Comparison of ENCODE assay signal across 19 mouse cellular contexts in genomic region chr4:133397299-133397698, GRCm38 (mm10). TPM values are rescaled to one million over a fixed set of nuclear protein-coding genes. Genes with fewer than 3 reads are reported as not detected.
DNase-seq lines count a peak whose midpoint lies in the region; ATAC-seq and TF ChIP-seq lines count a peak whose summit lies in the region.
"Had no signal": no experiment of that assay in that cellular context is flagged by ENCODE, and none has a peak within 500 bp of the region (broad histone marks: within the 10 kb centered on the region; RNA-seq: fewer than 3 reads in every experiment).

No protein-coding gene starts in this region.

- H3K36me3 ChIP-seq in heart, embryonic 10.5 days: no peaks in the 10 kb centered on the region
- no peaks in the 10 kb centered on the region for H3K36me3 ChIP-seq in hindbrain, postnatal 0 days (ENCODE audit: insufficient read depth, low read length)
- no peaks in the 10 kb centered on the region for H3K36me3 ChIP-seq in hindbrain, embryonic 13.5 days
- H3K36me3 ChIP-seq: limb, embryonic 13.5 days; midbrain, embryonic 12.5 days had no signal

- H3K27ac ChIP-seq in heart, embryonic 10.5 days: peak overlapping the region; percentile 72; the same call in 1 of the 2 replicates
- H3K27ac ChIP-seq in hindbrain, postnatal 0 days: no peak overlapping the region
- H3K27ac ChIP-seq in hindbrain, embryonic 13.5 days: no peak overlapping the region
- H3K27ac ChIP-seq: limb, embryonic 13.5 days had no signal

- no peak overlapping the region for H3K4me2 ChIP-seq in hindbrain, postnatal 0 days (ENCODE audit: low read depth, low read length)
- no peak overlapping the region for H3K4me2 ChIP-seq in hindbrain, embryonic 13.5 days
- H3K4me2 ChIP-seq: limb, embryonic 13.5 days; midbrain, embryonic 12.5 days had no signal

- no peak overlapping the region for H3K9ac ChIP-seq in hindbrain, postnatal 0 days (replicated peaks; ENCODE audit: low read length)
- H3K9ac ChIP-seq in hindbrain, embryonic 13.5 days: no peak overlapping the region
- H3K9ac ChIP-seq: forebrain, postnatal 0 days; midbrain, embryonic 12.5 days had no signal

- H3K27me3 ChIP-seq in heart, embryonic 10.5 days (ENCODE audit: insufficient read depth, poor library complexity, severe bottlenecking): no peaks in the 10 kb centered on the region
- no peaks in the 10 kb centered on the region for H3K27me3 ChIP-seq in hindbrain, postnatal 0 days (ENCODE audit: insufficient read depth, low read length)
- H3K27me3 ChIP-seq in hindbrain, embryonic 13.5 days: no peaks in the 10 kb centered on the region
- H3K27me3 ChIP-seq: limb, embryonic 13.5 days; midbrain, embryonic 12.5 days had no signal

- peaks cover 78% of the 10 kb centered on the region for H3K4me1 ChIP-seq in heart, embryonic 10.5 days
- peaks cover 15% of the 10 kb centered on the region for H3K4me1 ChIP-seq in hindbrain, postnatal 0 days (ENCODE audit: insufficient read depth, low read length)
- peaks cover 43% of the 10 kb centered on the region for H3K4me1 ChIP-seq in hindbrain, embryonic 13.5 days (replicated peaks)

- H3K4me3 ChIP-seq in heart, embryonic 10.5 days: no peak overlapping the region
- no peak overlapping the region for H3K4me3 ChIP-seq in hindbrain, postnatal 0 days (ENCODE audit: low read length)
- H3K4me3 ChIP-seq in hindbrain, embryonic 13.5 days: no peak overlapping the region
- H3K4me3 ChIP-seq: limb, embryonic 13.5 days; midbrain, embryonic 12.5 days had no signal

- peak; percentile 21; the same call in 1 of the 2 replicates for TF ChIP-seq CTCF in hindbrain, postnatal 0 days (IDR thresholded peaks at IDR 0.05; ENCODE audit: low read depth)

- no peak for DNase-seq in heart, embryonic 10.5 days (ENCODE audit: low spot score)
- DNase-seq in heart, adult 9 months (ENCODE audit: low spot score in 2 of 2): no peak
- DNase-seq in hindbrain, postnatal 0 days (ENCODE audit: low spot score): no peak
- DNase-seq in A20 (ENCODE audit: low read depth, low spot score) (peak; percentile 17), adipocyte (ENCODE audit: low spot score) (no peak)
- DNase-seq in brain, adult 2 months (ENCODE audit: low read depth, low spot score): peak; percentile 36
- DNase-seq: adrenal gland, postnatal 25 days; cerebellum, adult 11-12 months; cerebellum, postnatal 14 days; forebrain, postnatal 0 days; kidney, adult 9 months; kidney, postnatal 4 days; lung, adult 2 months; lung, postnatal 36 days; retina, postnatal 1 day had no signal

- peak; percentile 12; the same call in 1 of the 2 replicates for ATAC-seq in hindbrain, postnatal 0 days
- ATAC-seq in hindbrain, embryonic 13.5 days (ENCODE audit: low FRiP score): no peak
- ATAC-seq in megakaryocyte-erythroid progenitor cell, adult 5-6 weeks (replicated peaks; ENCODE audit: low FRiP score, low TSS enrichment, poor library complexity, severe bottlenecking): no peak
- ATAC-seq: forebrain, postnatal 0 days had no signal

- no peaks in the 10 kb centered on the region for H3K9me3 ChIP-seq in heart, embryonic 10.5 days
- no peaks in the 10 kb centered on the region for H3K9me3 ChIP-seq in hindbrain, postnatal 0 days (ENCODE audit: low read length)
- H3K9me3 ChIP-seq in hindbrain, embryonic 13.5 days: no peaks in the 10 kb centered on the region
- H3K9me3 ChIP-seq: limb, embryonic 13.5 days; midbrain, embryonic 12.5 days had no signal

- 43% methylated on average over 5 of the region's 5 CpGs for WGBS in heart, embryonic 10.5 days
- 40% methylated on average over 5 of the region's 5 CpGs for WGBS in hindbrain, postnatal 0 days
- 41% methylated on average over 5 of the region's 5 CpGs for WGBS in hindbrain, embryonic 13.5 days

RNA-seq across cellular contexts. Expression of gene Slc9a1, which starts 27.8 kb away (rescaled TPM):
- polyA plus RNA-seq in heart, embryonic 10.5 days (2016; fragmentation: Nextera tagmentation; extraction: Ambion mirVana): 7.6 and 8.2 TPM in 2 replicates
- total RNA-seq in hindbrain, postnatal 0 days (2014; rRNA removed): 21.2 and 21.7 TPM in 2 replicates
- polyA plus RNA-seq in hindbrain, postnatal 0 days (2015; fragmentation: Nextera tagmentation; extraction: Ambion mirVana): 8.2 and 10.1 TPM in 2 replicates
- polyA plus RNA-seq in hindbrain, embryonic 13.5 days (2015; fragmentation: Nextera tagmentation; extraction: Ambion mirVana): 6.7 and 7.5 TPM in 2 replicates
- 31.8 and 33.1 TPM in 2 replicates for total RNA-seq in megakaryocyte-erythroid progenitor cell, adult 5-6 weeks (2014; fragmentation: Nextera tagmentation)
- 5.8 and 13.7 TPM in 2 replicates for total RNA-seq in megakaryocyte-erythroid progenitor cell, adult 5-6 weeks (2017)

RNA-seq across cellular contexts. Expression of gene Wdtc1, which starts 44.0 kb away (rescaled TPM):
- polyA plus RNA-seq in heart, embryonic 10.5 days (2016; fragmentation: Nextera tagmentation; extraction: Ambion mirVana): 13.4 and 14.2 TPM in 2 replicates
- total RNA-seq in hindbrain, postnatal 0 days (2014; rRNA removed): 47.7 and 51.9 TPM in 2 replicates
- 12.8 and 14.9 TPM in 2 replicates for polyA plus RNA-seq in hindbrain, postnatal 0 days (2015; fragmentation: Nextera tagmentation; extraction: Ambion mirVana)
- 18.4 and 21.3 TPM in 2 replicates for polyA plus RNA-seq in hindbrain, embryonic 13.5 days (2015; fragmentation: Nextera tagmentation; extraction: Ambion mirVana)
- 15.3 and 18.6 TPM in 2 replicates for total RNA-seq in megakaryocyte-erythroid progenitor cell, adult 5-6 weeks (2014; fragmentation: Nextera tagmentation)
- 7.5 and 8.0 TPM in 2 replicates for total RNA-seq in megakaryocyte-erythroid progenitor cell, adult 5-6 weeks (2017)

Comparison
In these comparisons a context has a peak if more than half of its experiments do, and no peak if none do; other contexts are left out.
1. DNase-seq: peak in A20 (single experiment) and brain, adult 2 months (single experiment); none in heart, embryonic 10.5 days (single experiment), heart, adult 9 months (0 of 2), hindbrain, postnatal 0 days (single experiment) and adipocyte (single experiment).